Mouse (Mus musculus) gastrocnemius, adult 2 months (tissue): ENCODE results near the gene Cbwd1. TPM values are rescaled to one million over a fixed set of nuclear protein-coding genes. Genes with fewer than 3 reads are reported as not detected.

Experiments used
- DNase-seq: peaks from one replicate; pipeline ENCODE4 v3.0.0; 2022
- H3K27ac ChIP-seq: fragments of 200-600 bp; 2 replicates; pipeline ENCODE4 v1.8.1; 2022; ENCODE audit warnings: mild to moderate bottlenecking
- H3K4me3 ChIP-seq: fragments of 200-600 bp; 2 replicates; pipeline ENCODE4 v1.8.1; 2022; ENCODE audit warnings: mild to moderate bottlenecking, moderate library complexity
- CTCF ChIP-seq: fragments of 200-600 bp; IDR thresholded peaks from 2 replicates; pipeline ENCODE4 v1.8.1; 2022; ENCODE audit warnings: antibody characterized with exemption, mild to moderate bottlenecking, moderate library complexity
- intact Hi-C: fragments of 180-260 bp; cut with DNase I; formaldehyde crosslinking; loops from one replicate; pipeline ENCODE4 v1.15.1; 2025
- total RNA-seq, 2 experiments: library from RNA; stranded (reverse); gene quantifications; 2 replicates each; pipeline ENCODE4 v1.2.3; 2021

The Cbwd1 gene
- total RNA-seq, 2 experiments from 2014 or later: 15.3 to 16.8 TPM

DNA sequence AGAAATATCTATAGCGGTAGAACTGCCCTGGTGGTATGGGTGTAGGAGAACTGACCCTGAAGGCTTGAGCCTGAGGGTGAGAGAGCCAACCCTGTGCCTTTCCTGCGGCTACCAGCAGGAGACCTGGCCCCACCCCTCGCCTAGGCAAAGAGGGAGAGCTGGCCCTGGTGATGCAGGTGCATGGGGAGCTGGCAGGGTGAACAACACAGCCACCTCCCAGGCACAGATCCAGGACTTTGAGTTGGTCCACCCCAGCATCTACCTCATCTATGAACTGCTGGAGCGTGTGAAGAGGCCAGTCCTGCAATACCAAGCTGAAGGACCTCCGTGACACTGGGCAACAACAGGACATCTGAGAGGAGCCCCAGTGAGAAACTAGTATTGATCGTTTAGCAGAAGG, 32.1 kb upstream of the Cbwd1 start:
- DNase-seq: no peak
- Histone ChIP-seq H3K4me3 (no peak overlapping the region), H3K27ac (no peak overlapping the region)
- no peak for TF ChIP-seq CTCF
- intact Hi-C loops: no loop called here

DNA sequence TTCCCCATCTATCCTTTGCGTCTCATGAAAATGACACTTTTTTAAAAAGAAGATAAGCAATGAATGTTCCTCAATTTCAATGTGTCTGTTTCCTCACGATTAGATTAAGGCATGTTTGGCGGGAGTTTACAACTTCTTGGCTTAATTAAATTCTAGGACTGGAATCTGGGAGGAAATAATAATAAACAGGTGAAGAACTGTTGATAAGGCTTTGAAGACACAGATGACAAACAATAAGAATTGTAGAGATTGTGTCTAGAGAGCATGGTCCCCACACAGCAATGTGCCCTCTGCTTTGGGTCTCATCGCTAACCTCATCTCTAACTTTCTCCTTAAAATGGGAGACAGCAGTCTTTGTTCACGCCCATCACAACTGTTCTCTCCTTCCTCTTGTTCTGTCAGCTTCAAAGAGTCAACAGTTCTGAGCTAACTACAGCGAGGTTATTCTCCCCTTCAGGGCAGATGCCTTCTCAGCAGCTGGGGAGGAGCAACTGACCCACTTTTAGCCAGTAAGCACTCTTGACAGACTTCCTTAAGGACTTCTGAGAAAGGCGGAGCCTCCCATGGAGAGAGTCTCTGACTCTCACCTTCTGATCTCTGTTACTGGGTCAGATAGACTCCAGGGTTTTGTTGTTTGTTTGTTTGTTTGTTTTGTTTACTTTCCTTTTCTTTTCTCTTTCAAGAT, 28.9 kb upstream of the Cbwd1 start:
- Histone ChIP-seq H3K4me3 (no peak overlapping the region), H3K27ac (no peak overlapping the region)
- no peak for DNase-seq
- TF ChIP-seq CTCF: no peak
- intact Hi-C loops: no loop called here

GRCm38 (mm10) chr19:24988831-24989230, 27.4 kb upstream of the Cbwd1 start:
- intact Hi-C loops: no loop called here
- H3K4me3 ChIP-seq: no peak overlapping the region
- DNase-seq: peak; percentile 28
- no peak overlapping the region for H3K27ac ChIP-seq
- TF ChIP-seq CTCF: no peak

- no peak for TF ChIP-seq CTCF
- intact Hi-C loops: no loop called here
- DNase-seq: no peak
- Histone ChIP-seq H3K4me3 (no peak overlapping the region), H3K27ac (no peak overlapping the region)
Observed at GRCm38 (mm10) chr19:24987355-24987754, 25.9 kb upstream of the Cbwd1 start.

- no peak for DNase-seq
- no peak overlapping the region for H3K4me3 ChIP-seq
- H3K27ac ChIP-seq: no peak overlapping the region
- TF ChIP-seq CTCF: no peak
- intact Hi-C loops: no loop called here
Observed at GRCm38 (mm10) chr19:24985045-24985444, 23.6 kb upstream of the Cbwd1 start.

- intact Hi-C loops: no loop called here
- no peak for TF ChIP-seq CTCF
- Histone ChIP-seq H3K4me3 (no peak overlapping the region), H3K27ac (no peak overlapping the region)
- DNase-seq: no peak
Observed at GRCm38 (mm10) chr19:24983857-24984498, 22.6 kb upstream of the Cbwd1 start.

DNA sequence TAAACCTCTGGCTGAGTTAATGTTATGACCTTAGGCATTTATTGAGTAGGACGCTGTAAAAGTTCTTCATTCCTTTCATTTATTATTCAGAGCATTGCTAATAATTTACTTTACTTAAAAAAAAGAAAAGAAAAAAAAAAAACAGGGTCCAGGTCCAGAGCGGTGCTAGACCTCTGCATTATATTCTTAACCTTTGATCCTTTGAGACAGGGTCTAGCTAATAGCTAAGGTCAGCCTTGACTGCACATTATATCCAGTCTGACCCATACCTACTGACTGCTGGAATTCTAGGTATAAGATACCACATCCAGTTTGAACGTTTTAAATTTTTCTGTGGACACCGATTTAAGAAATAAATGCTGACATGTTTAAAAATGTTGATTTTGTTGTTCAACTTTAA, 21.6 kb upstream of the Cbwd1 start:
- DNase-seq: no peak
- no peak overlapping the region for H3K4me3 ChIP-seq
- intact Hi-C loops: no loop called here
- TF ChIP-seq CTCF: no peak
- no peak overlapping the region for H3K27ac ChIP-seq

DNA sequence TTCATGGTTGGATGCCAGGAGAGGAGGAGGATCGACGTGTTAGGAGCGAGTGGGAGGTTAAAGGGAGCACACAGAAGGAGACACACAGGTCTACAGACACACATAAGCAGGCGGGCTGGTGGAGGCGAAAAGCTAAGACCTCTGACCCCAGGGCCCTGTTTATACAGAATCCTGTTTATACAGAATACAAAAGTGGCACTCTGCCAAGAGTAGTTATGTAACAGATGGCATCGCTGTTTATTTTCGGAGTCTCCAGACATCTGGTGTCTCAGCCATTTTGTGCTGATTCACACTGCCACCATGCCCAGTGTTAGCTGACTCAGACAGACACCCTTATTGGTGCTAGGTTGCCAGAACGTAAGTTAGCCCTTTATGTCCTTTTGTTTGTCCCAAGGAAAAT, 19.9 kb upstream of the Cbwd1 start:
- no peak for DNase-seq

GRCm38 (mm10) chr19:24978852-24979842, 17.7 kb upstream of the Cbwd1 start:
- Histone ChIP-seq H3K4me3 (no peak overlapping the region), H3K27ac (no peak overlapping the region)
- intact Hi-C loops: no loop called here
- TF ChIP-seq CTCF: no peak
- no peak for DNase-seq

More for the DNA sequence above, 19.9 kb upstream of the Cbwd1 start:
- intact Hi-C loops: no loop called here
- no peak for TF ChIP-seq CTCF
- no peak overlapping the region for H3K27ac ChIP-seq
- no peak overlapping the region for H3K4me3 ChIP-seq

DNA sequence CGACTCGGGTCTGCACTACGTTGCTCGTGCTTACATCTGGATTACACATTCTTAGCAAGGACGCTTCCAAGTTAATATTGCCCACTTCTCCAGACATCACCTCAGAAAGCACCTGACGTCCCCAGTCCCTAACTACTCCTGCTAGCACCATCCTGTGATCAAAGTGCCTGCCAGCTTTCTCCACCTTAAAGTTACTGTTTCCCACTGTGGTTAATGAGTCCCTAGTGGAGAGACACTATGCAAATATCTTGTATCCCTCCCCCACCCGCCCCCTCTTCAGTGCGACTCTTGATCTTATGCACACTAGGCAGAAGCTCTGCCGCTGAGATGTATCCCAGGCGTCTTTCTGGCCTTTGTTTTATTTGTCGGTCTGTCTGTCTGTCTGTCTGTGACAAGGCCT, 16.6 kb upstream of the Cbwd1 start:
- intact Hi-C loops: no loop called here
- no peak overlapping the region for H3K4me3 ChIP-seq
- TF ChIP-seq CTCF: no peak
- no peak overlapping the region for H3K27ac ChIP-seq
- DNase-seq: no peak

- intact Hi-C loops: no loop called here
- no peak for TF ChIP-seq CTCF
- no peak overlapping the region for H3K27ac ChIP-seq
- no peak for DNase-seq
- no peak overlapping the region for H3K4me3 ChIP-seq
Observed at GRCm38 (mm10) chr19:24972701-24973390, 11.4 kb upstream of the Cbwd1 start.

- TF ChIP-seq CTCF: no peak
- intact Hi-C loops: no loop called here
- DNase-seq: no peak
Observed at GRCm38 (mm10) chr19:24971307-24971706, 9.9 kb upstream of the Cbwd1 start.

More at GRCm38 (mm10) chr19:24971307-24971706, 9.9 kb upstream of the Cbwd1 start:
- no peak overlapping the region for H3K27ac ChIP-seq
- H3K4me3 ChIP-seq: no peak overlapping the region
